Mouse (Mus musculus) cerebellum, adult 9-10 months (tissue): ENCODE results near the gene Ywhae.

Source experiments
- DNase-seq: peaks from one replicate; pipeline ENCODE4 v3.0.0; 2022

Ywhae gene

GRCm38 (mm10) chr11:75738477-75738821, 5.8 kb downstream of the Ywhae start:
- DNase-seq: no peak

GRCm38 (mm10) chr11:75740204-75740603, 7.5 kb downstream of the Ywhae start:
- no peak for DNase-seq

- DNase-seq: no peak
Measured at GRCm38 (mm10) chr11:75741615-75742014, 8.9 kb downstream of the Ywhae start.

GRCm38 (mm10) chr11:75744761-75745160, 12.1 kb downstream of the Ywhae start:
- no peak for DNase-seq

GRCm38 (mm10) chr11:75750537-75750936, 17.9 kb downstream of the Ywhae start:
- DNase-seq: no peak

GRCm38 (mm10) chr11:75751082-75751481, 18.4 kb downstream of the Ywhae start:
- DNase-seq: no peak

GRCm38 (mm10) chr11:75756687-75757086, 24.0 kb downstream of the Ywhae start:
- no peak for DNase-seq

- no peak for DNase-seq
Measured at GRCm38 (mm10) chr11:75758553-75758952, 25.9 kb downstream of the Ywhae start.

- DNase-seq: no peak
Measured at GRCm38 (mm10) chr11:75760785-75761184, 28.1 kb downstream of the Ywhae start.

- no peak for DNase-seq
Measured at GRCm38 (mm10) chr11:75762708-75763107, 30.0 kb downstream of the Ywhae start.

GRCm38 (mm10) chr11:75764521-75765023, 31.9 kb downstream of the Ywhae start:
- no peak for DNase-seq

- DNase-seq: no peak
Measured at GRCm38 (mm10) chr11:75765161-75765560, 32.5 kb downstream of the Ywhae start.

- DNase-seq: no peak
Measured at GRCm38 (mm10) chr11:75767014-75767413, 34.3 kb downstream of the Ywhae start.

GRCm38 (mm10) chr11:75768091-75768989, 35.7 kb downstream of the Ywhae start:
- peak; percentile 39 for DNase-seq

- peak; percentile 88 for DNase-seq
Measured at GRCm38 (mm10) chr11:75769206-75769605, 36.5 kb downstream of the Ywhae start.

- DNase-seq: no peak
Measured at GRCm38 (mm10) chr11:75772562-75772961, 39.9 kb downstream of the Ywhae start.

GRCm38 (mm10) chr11:75775919-75776318, 43.2 kb downstream of the Ywhae start:
- no peak for DNase-seq

- DNase-seq: peak; percentile 81
Measured at GRCm38 (mm10) chr11:75781919-75782318, 49.2 kb downstream of the Ywhae start.

- DNase-seq: no peak
Measured at GRCm38 (mm10) chr11:75783799-75784198, 51.1 kb downstream of the Ywhae start.

- DNase-seq: no peak
Measured at GRCm38 (mm10) chr11:75785897-75786296, 53.2 kb downstream of the Ywhae start.

GRCm38 (mm10) chr11:75792535-75792934, 59.9 kb downstream of the Ywhae start:
- no peak for DNase-seq

- no peak for DNase-seq
Measured at GRCm38 (mm10) chr11:75793351-75793750, 60.7 kb downstream of the Ywhae start.

GRCm38 (mm10) chr11:75794602-75795320, 62.1 kb downstream of the Ywhae start:
- no peak for DNase-seq

- DNase-seq: no peak
Measured at GRCm38 (mm10) chr11:75795321-75795636, 62.6 kb downstream of the Ywhae start.
